Mouse (Mus musculus) forebrain, embryonic 13.5 days (tissue): ENCODE measurements around the gene En1. TPM values are rescaled to one million over a fixed set of nuclear protein-coding genes. Genes with fewer than 3 reads are reported as not detected.

Experiments used
- ATAC-seq: fragments of 200-750 bp; cut with Nextera tagmentation; 2 replicates; pipeline ENCODE4 v1.8.0; 2017
- H3K27ac ChIP-seq: fragments of 300-500 bp; sonication (generic); 2 replicates; pipeline ENCODE4 v1.5.1; 2015; ENCODE audit warnings: inconsistent platforms, mild to moderate bottlenecking, moderate library complexity
- H3K27me3 ChIP-seq: fragments of 300-500 bp; sonication (generic); 2 replicates; pipeline ENCODE4 v1.6.1; 2015; ENCODE audit warnings: mild to moderate bottlenecking, inconsistent platforms
- H3K36me3 ChIP-seq: fragments of 300-500 bp; sonication (generic); 2 replicates; pipeline ENCODE4 v1.6.1; 2015; ENCODE audit warnings: mild to moderate bottlenecking, inconsistent platforms; ENCODE audit not compliant: poor library complexity, severe bottlenecking
- H3K4me1 ChIP-seq: fragments of 300-500 bp; sonication (generic); 2 replicates; pipeline ENCODE4 v1.6.1; 2015; ENCODE audit warnings: inconsistent platforms
- H3K4me2 ChIP-seq: fragments of 300-500 bp; sonication (generic); 2 replicates; pipeline ENCODE4 v1.6.1; 2015; ENCODE audit warnings: inconsistent platforms, mild to moderate bottlenecking, moderate library complexity
- H3K4me3 ChIP-seq: fragments of 300-500 bp; sonication (generic); 2 replicates; pipeline ENCODE4 v1.5.1; 2015; ENCODE audit warnings: mild to moderate bottlenecking, inconsistent platforms
- H3K9ac ChIP-seq: fragments of 300-500 bp; sonication (generic); 2 replicates; pipeline ENCODE4 v1.6.1; 2015; ENCODE audit warnings: mild to moderate bottlenecking, inconsistent platforms
- H3K9me3 ChIP-seq: fragments of 300-500 bp; sonication (generic); replicated peaks from 2 replicates; pipeline ENCODE4 v1.6.1; 2016; ENCODE audit warnings: inconsistent platforms
- WGBS: fragments of 180-500 bp; shearing (Covaris S2); methylation state at CpG from one replicate; pipeline ENCODE4 v1.1.7; 2015; 5-methylcytosine and 5-hydroxymethylcytosine counted together
- polyA plus RNA-seq: library from polyadenylated mRNA; unstranded; fragments of >200 nt; fragmentation: Nextera tagmentation; extraction: Ambion mirVana; gene quantifications from 2 replicates; pipeline ENCODE4 v1.2.1, GENCODE M21; 2015

Gene En1
- polyA plus RNA-seq, 1 experiment from 2014 or later: not detected

DNA sequence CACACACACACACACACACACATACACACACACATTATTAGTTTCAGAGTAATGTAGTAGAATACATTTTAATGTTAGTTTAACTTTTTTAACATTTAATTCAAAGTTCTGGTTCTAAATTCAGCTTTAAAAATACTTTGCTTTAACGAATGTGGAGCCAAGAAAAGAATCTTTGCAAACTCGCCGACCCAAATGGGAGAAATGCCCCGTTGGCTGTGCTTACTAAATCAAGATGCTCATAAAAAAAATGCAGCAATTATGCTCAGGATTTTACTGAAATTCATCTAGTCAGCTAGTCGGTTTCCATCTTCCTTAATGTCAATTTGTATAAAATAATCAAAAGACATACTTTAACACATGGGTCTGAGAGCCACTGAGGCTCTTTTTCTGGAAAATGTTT lies 49.8 kb downstream of the En1 start:
- ATAC-seq: no peak
- no peaks in the 10 kb centered on the region for H3K36me3 ChIP-seq
- WGBS: 73% methylated on average over 5 of the region's 5 CpGs
- no peaks in the 10 kb centered on the region for H3K4me1 ChIP-seq
- H3K27me3 ChIP-seq: peaks cover 18% of the 10 kb centered on the region
- H3K4me3 ChIP-seq: no peak overlapping the region
- no peak overlapping the region for H3K4me2 ChIP-seq
- no peak overlapping the region for H3K9ac ChIP-seq
- H3K9me3 ChIP-seq: no peaks in the 10 kb centered on the region
- H3K27ac ChIP-seq: no peak overlapping the region

DNA sequence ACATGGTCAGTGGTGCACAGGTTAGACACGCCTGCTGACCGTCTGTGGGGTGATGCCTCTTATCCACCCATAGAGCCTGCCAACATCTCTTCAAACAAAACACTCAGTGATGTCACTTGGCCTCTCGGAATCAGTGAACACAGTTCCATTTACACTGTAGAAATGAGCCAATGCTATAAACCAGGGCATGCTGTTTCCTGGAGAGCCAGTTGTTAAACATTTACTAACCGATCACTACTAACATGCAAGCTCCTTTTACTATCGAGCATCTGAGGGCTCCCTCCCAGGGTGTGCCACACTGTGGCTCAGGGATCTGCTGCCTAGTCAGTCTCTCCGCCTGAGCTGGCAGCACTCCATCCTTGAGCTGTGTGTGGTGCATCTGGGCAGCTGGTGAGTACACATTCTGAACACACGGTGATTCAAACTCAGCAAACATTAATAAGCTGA lies 52.8 kb downstream of the En1 start:
- H3K4me3 ChIP-seq: no peak overlapping the region
- no peak overlapping the region for H3K27ac ChIP-seq
- H3K4me1 ChIP-seq: no peaks in the 10 kb centered on the region
- H3K9ac ChIP-seq: no peak overlapping the region
- H3K9me3 ChIP-seq: no peaks in the 10 kb centered on the region
- WGBS: 79% methylated on average over 7 of the region's 7 CpGs
- H3K4me2 ChIP-seq: no peak overlapping the region
- peaks cover 12% of the 10 kb centered on the region for H3K27me3 ChIP-seq
- 0 out of 2 replicates have a peak, but pooled peaks have one; percentile 36 for ATAC-seq
- H3K36me3 ChIP-seq: no peaks in the 10 kb centered on the region

Other genes with a start within 250 kb of the En1 start
- gene Marco, start 97.4 kb upstream of the En1 start, polyA plus RNA-seq: not detected in 2 replicates